Mouse (Mus musculus) lung, embryonic 16.5 days (tissue): ENCODE results near the gene Zfp112. TPM values are rescaled to one million over a fixed set of nuclear protein-coding genes. Genes with fewer than 3 reads are reported as not detected.

Experiments
- ATAC-seq: fragments of 200-750 bp; cut with Nextera tagmentation; 2 replicates; pipeline ENCODE4 v1.8.0; 2017; ENCODE audit warnings: low read depth, mild to moderate bottlenecking, moderate library complexity
- H3K27ac ChIP-seq: fragments of 300-500 bp; sonication (generic); 2 replicates; pipeline ENCODE4 v1.5.1; 2014; ENCODE audit warnings: mild to moderate bottlenecking, control low read depth, low read length
- H3K27me3 ChIP-seq: fragments of 300-500 bp; sonication (generic); 2 replicates; pipeline ENCODE4 v1.6.1; 2014; ENCODE audit warnings: low read depth, low read length, mixed read lengths; ENCODE audit not compliant: control insufficient read depth, insufficient read depth
- H3K36me3 ChIP-seq: fragments of 300-500 bp; sonication (generic); 2 replicates; pipeline ENCODE4 v1.6.1; 2014; ENCODE audit warnings: low read length; ENCODE audit not compliant: control insufficient read depth, insufficient read depth
- H3K4me1 ChIP-seq: fragments of 300-500 bp; sonication (generic); replicated peaks from 2 replicates; pipeline ENCODE4 v1.6.1; 2014; ENCODE audit warnings: low read length, mixed read lengths; ENCODE audit not compliant: control insufficient read depth, insufficient read depth
- H3K4me2 ChIP-seq: fragments of 300-500 bp; sonication (generic); 2 replicates; pipeline ENCODE4 v1.6.1; 2014; ENCODE audit warnings: low read depth, low read length, control low read depth
- H3K4me3 ChIP-seq: fragments of 300-500 bp; sonication (generic); 2 replicates; pipeline ENCODE4 v1.5.1; 2014; ENCODE audit warnings: mild to moderate bottlenecking, low read length, control low read depth
- H3K9ac ChIP-seq: fragments of 300-500 bp; sonication (generic); 2 replicates; pipeline ENCODE4 v1.6.1; 2014; ENCODE audit warnings: low read length, control low read depth
- H3K9me3 ChIP-seq: fragments of 300-500 bp; sonication (generic); 2 replicates; pipeline ENCODE4 v1.6.1; 2016; ENCODE audit warnings: low read length; ENCODE audit not compliant: control insufficient read depth
- WGBS: fragments of 180-500 bp; shearing (Covaris S2); extraction: QIAGEN DNeasy Blood & Tissue Kit; methylation state at CpG from one replicate; pipeline ENCODE4 v1.1.7; 2014; 5-methylcytosine and 5-hydroxymethylcytosine counted together
- polyA plus RNA-seq: library from polyadenylated mRNA; unstranded; fragments of >200 nt; fragmentation: Nextera tagmentation; extraction: Ambion mirVana; gene quantifications from 2 replicates; pipeline ENCODE4 v1.2.1, GENCODE M21; 2015

The Zfp112 gene
- polyA plus RNA-seq, 1 experiment from 2014 or later = 5.3 TPM

GRCm38 (mm10) chr7:24110839-24111238 lies 1.3 kb upstream of the Zfp112 start:
- ATAC-seq = no peak
- peaks cover 2% of the 10 kb centered on the region; the same call in 1 of the 2 replicates for H3K4me1 ChIP-seq
- no peaks in the 10 kb centered on the region for H3K27me3 ChIP-seq
- no peak overlapping the region for H3K9ac ChIP-seq
- WGBS = 91% methylated on average over 7 of the region's 7 CpGs
- no peak overlapping the region for H3K4me2 ChIP-seq
- H3K9me3 ChIP-seq = peaks cover 37% of the 10 kb centered on the region
- no peak overlapping the region for H3K4me3 ChIP-seq
- no peak overlapping the region for H3K27ac ChIP-seq
- H3K36me3 ChIP-seq = peaks cover 33% of the 10 kb centered on the region

- peak overlapping the region; percentile 74 for H3K4me3 ChIP-seq
- peak overlapping the region; percentile 88 for H3K27ac ChIP-seq
- peaks cover 2% of the 10 kb centered on the region; the same call in 1 of the 2 replicates for H3K4me1 ChIP-seq
- ATAC-seq = peak; percentile 55
- H3K4me2 ChIP-seq = peak overlapping the region; percentile 73
- peaks cover 24% of the 10 kb centered on the region for H3K36me3 ChIP-seq
- 5% methylated on average over 9 of the region's 9 CpGs for WGBS
- H3K9ac ChIP-seq = peak overlapping the region; percentile 87
- H3K27me3 ChIP-seq = no peaks in the 10 kb centered on the region
- H3K9me3 ChIP-seq = peaks cover 28% of the 10 kb centered on the region
Observed at GRCm38 (mm10) chr7:24111772-24112155, 350 bp upstream of the Zfp112 start.

GRCm38 (mm10) chr7:24113001-24113400 lies 887 bp downstream of the Zfp112 start:
- Histone ChIP-seq H3K27me3 (no peaks in the 10 kb centered on the region), H3K4me2 (peak overlapping the region; percentile 73), H3K36me3 (peaks cover 12% of the 10 kb centered on the region), H3K4me3 (peak overlapping the region; percentile 74), H3K4me1 (peaks cover 2% of the 10 kb centered on the region; the same call in 1 of the 2 replicates), H3K9ac (peak overlapping the region; percentile 87), H3K27ac (peak overlapping the region; percentile 88), H3K9me3 (peaks cover 17% of the 10 kb centered on the region)
- WGBS = 11% methylated on average over 12 of the region's 12 CpGs
- peak; percentile 45 for ATAC-seq

- Histone ChIP-seq H3K9ac (no peak overlapping the region), H3K36me3 (no peaks in the 10 kb centered on the region), H3K9me3 (no peaks in the 10 kb centered on the region), H3K4me3 (no peak overlapping the region), H3K27me3 (no peaks in the 10 kb centered on the region), H3K4me1 (peaks cover 2% of the 10 kb centered on the region; the same call in 1 of the 2 replicates), H3K4me2 (no peak overlapping the region), H3K27ac (no peak overlapping the region)
- 59% methylated on average over 4 of the region's 4 CpGs for WGBS
- ATAC-seq = no peak
Observed at GRCm38 (mm10) chr7:24116655-24117054, 4.5 kb downstream of the Zfp112 start.

- peak overlapping the region; percentile 91 for H3K4me2 ChIP-seq
- H3K27me3 ChIP-seq = no peaks in the 10 kb centered on the region
- H3K9me3 ChIP-seq = no peaks in the 10 kb centered on the region
- H3K4me3 ChIP-seq = peak overlapping the region; percentile 87
- peaks cover 15% of the 10 kb centered on the region for H3K36me3 ChIP-seq
- WGBS = 19% methylated on average over 6 of the region's 6 CpGs
- peak overlapping the region; percentile 31; the same call in 1 of the 2 replicates for H3K27ac ChIP-seq
- ATAC-seq = peak; percentile 29; the same call in 1 of the 2 replicates
- peak overlapping the region; percentile 85 for H3K9ac ChIP-seq
- peaks cover 11% of the 10 kb centered on the region for H3K4me1 ChIP-seq
Observed at GRCm38 (mm10) chr7:24133425-24133995, 21.4 kb downstream of the Zfp112 start.

GRCm38 (mm10) chr7:24133996-24134828 lies 22.1 kb downstream of the Zfp112 start, which contains the start of gene Zfp235:
TSS of gene Zfp235 (plus strand) at chr7:24134169.
- peak within 1 kb of the TSS; percentile 87 for H3K4me3 ChIP-seq
- peaks cover 11% of the 10 kb centered on the region for H3K4me1 ChIP-seq
- H3K27ac ChIP-seq = peak within 1 kb of the TSS; percentile 36; the same call in 1 of the 2 replicates
- 2% methylated on average over 32 of the region's 32 CpGs for WGBS
- H3K9me3 ChIP-seq = no peaks in the 10 kb centered on the region
- H3K9ac ChIP-seq = peak within 1 kb of the TSS; percentile 85
- peak within 1 kb of the TSS; percentile 91 for H3K4me2 ChIP-seq
- ATAC-seq = peak; percentile 96
- H3K27me3 ChIP-seq = no peaks in the 10 kb centered on the region
- H3K36me3 ChIP-seq = peaks cover 20% of the 10 kb centered on the region

- WGBS = 90% methylated on average over 6 of the region's 6 CpGs
Observed at GRCm38 (mm10) chr7:24142566-24142965, 30.5 kb downstream of the Zfp112 start.

GRCm38 (mm10) chr7:24153272-24153671 lies 41.2 kb downstream of the Zfp112 start:
- Histone ChIP-seq H3K27me3 (no peaks in the 10 kb centered on the region), H3K4me1 (no peaks in the 10 kb centered on the region), H3K4me3 (no peak overlapping the region), H3K4me2 (no peak overlapping the region), H3K9me3 (no peaks in the 10 kb centered on the region), H3K36me3 (no peaks in the 10 kb centered on the region), H3K9ac (no peak overlapping the region), H3K27ac (no peak overlapping the region)
- WGBS = 10% methylated on average over 1 of the region's 1 CpGs
- no peak for ATAC-seq

More at GRCm38 (mm10) chr7:24142566-24142965, 30.5 kb downstream of the Zfp112 start:
- H3K27ac ChIP-seq = no peak overlapping the region
- H3K4me3 ChIP-seq = no peak overlapping the region
- no peak for ATAC-seq
- no peak overlapping the region for H3K4me2 ChIP-seq
- no peaks in the 10 kb centered on the region for H3K4me1 ChIP-seq
- no peak overlapping the region for H3K9ac ChIP-seq
- H3K9me3 ChIP-seq = no peaks in the 10 kb centered on the region; the same call in 1 of the 2 replicates
- no peaks in the 10 kb centered on the region for H3K27me3 ChIP-seq
- peaks cover 43% of the 10 kb centered on the region for H3K36me3 ChIP-seq

- H3K27ac ChIP-seq = no peak overlapping the region
- H3K4me1 ChIP-seq = no peaks in the 10 kb centered on the region
- 53% methylated on average over 4 of the region's 4 CpGs for WGBS
- H3K36me3 ChIP-seq = no peaks in the 10 kb centered on the region
- no peak overlapping the region for H3K4me2 ChIP-seq
- no peak overlapping the region for H3K9ac ChIP-seq
- ATAC-seq = no peak
- no peaks in the 10 kb centered on the region for H3K27me3 ChIP-seq
- no peaks in the 10 kb centered on the region for H3K9me3 ChIP-seq
- H3K4me3 ChIP-seq = no peak overlapping the region
Observed at GRCm38 (mm10) chr7:24172191-24172590, 60.1 kb downstream of the Zfp112 start.
